Mouse (Mus musculus): Measurements from ENCODE around the gene Eml1.

GRCm38 (mm10) chr12:108494011-108494541 is 123.3 kb downstream of the Eml1 start:
- no peak for TF ChIP-seq CTCF (IDR thresholded peaks at IDR 0.05; ENCODE audit: insufficient read depth, low read depth, low read length)
- no peak for TF ChIP-seq POLR2A (IDR thresholded peaks at IDR 0.05; ENCODE audit: insufficient read depth, low read depth, low read length)

Data from olfactory bulb, adult 2 months (tissue).